Mouse (Mus musculus): ENCODE measurements at regions not wholly inside any gene's neighbourhood (a gene's known extent, or its start where the extent isn't known, plus 50 kb on each side); places are given as distances from the start of the nearest gene placed in this dataset.

DNA sequence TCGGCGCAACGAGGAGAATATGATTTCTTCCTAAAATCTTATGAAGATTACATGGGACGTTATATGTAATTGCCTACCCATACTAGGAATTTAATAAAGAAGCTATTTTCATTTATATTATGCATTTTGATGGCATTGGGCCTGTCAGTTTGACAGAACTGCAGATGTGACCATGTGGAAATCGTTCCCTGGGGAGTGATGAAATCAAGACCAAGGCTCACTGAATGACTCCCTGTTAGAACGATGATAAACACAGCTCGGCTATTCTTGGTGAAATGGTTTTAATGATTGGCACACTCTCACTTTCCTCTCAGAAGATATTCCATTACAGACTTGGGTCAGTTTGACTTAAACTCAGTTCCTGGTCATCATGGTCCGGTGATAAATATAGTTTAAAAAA, 246.4 kb downstream of the Btg1 start:
- no peak for DNase-seq

DNA sequence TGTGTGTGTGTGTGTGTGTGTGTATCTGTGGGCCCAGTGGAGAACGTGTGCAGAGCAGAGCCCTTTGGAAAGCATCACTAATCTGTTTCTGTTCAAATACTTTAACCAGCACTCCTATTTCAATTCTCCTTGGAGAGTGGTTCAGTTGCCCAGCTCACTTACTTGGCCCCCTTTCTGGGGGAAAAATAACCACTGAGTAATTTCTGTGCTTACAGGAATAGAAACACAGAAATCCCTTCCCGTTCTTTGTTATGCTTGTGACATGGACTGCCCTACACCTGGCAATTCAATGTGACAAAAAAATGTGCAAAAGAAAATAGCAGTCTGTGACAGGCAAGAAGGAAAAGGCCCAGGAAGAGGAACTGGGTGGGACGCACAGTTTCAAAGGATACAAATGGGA, 249.7 kb downstream of the Btg1 start:
- no peak for DNase-seq

DNA sequence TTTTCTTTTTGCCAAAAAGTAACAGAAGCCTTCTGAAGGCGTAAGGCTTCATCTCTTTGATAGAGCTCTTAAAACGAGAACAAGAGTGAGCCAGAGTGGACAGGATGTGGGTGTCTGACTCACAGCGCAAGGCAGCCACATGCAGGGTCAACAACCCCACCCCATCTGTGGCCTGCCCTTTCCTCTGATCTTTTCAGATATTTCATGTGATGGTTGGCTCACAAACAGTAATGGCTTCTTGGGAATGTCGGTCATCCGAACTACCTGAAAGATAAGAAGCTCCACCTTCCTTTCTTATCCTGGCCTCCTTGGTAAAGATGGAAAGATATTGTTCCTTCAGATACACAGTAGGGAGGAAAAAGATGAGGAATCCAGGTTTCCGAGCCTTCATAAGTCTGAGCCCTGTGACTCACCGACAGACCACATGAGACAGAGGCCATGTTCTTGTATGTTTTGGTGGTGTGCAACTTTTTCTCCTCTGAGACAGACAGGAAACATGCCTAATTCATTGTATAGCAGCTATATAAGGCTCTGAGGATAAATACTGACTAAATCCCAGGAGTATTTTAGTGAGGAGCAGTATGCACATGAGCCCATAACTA, 254.9 kb downstream of the Btg1 start:
- no peak for DNase-seq

DNA sequence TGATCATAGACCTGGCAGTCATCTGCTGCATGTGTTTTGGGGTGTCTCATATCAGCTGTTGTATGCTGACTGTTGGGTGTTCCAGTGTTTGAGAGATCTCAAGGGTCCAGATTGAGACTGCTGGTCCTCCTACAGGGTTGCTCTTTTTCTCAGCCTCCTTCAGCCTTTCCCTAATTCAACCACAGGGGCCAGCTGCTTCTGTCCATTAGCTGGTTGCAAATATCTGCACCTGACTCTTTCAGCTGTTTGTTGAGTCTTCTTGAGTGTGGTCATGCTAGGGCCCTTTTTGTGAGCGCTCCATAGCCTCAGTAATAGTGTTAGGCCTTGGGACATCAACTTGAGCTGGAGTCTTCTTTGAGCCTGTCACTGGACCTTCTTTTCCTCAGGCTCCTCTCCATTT, 257.8 kb downstream of the Btg1 start:
- DNase-seq, result no peak

- no peak for DNase-seq
Measured at GRCm38 (mm10) chr10:96875676-96876075, 258.9 kb downstream of the Btg1 start.

- no peak for DNase-seq
Measured at GRCm38 (mm10) chr10:96879425-96879824, 262.6 kb downstream of the Btg1 start.

GRCm38 (mm10) chr10:96880771-96881170, 264.0 kb downstream of the Btg1 start:
- no peak for DNase-seq

DNA sequence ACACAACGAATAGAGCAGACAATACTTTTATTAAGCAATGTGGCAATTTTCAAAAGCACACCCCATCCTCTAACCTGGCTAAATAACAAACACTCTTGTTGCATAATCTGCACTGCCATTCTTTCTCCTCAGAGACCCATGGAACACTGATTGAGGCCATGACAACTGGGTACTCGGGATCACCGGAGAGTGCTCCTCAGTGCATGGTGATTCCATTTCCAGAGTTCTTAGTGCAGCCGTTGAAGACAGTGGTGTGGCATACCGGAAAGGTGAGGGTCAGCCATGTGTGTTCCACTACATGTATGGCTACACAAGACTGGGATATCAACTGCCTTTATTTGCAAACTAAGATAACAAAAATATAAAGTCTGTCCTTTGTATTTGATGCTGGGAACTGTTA, 264.4 kb downstream of the Btg1 start:
- DNase-seq, result no peak

DNA sequence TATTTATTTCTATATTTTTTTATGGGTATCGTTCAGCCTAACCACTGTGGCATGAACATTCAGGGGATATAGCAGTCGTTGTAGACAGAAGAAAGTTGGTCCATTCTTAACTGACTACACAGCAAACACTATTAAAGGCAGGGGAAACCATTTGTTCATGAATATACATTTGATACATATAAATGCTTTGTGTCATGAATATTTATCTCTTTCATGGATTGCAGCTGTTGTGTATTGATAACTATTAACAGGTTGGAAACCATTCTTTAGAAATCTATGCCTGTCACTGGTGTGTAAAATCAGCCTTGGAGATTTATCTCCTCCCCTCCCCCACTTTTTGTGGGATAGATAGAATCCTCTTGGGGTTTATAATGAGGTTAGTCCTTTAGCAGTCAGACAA, 264.9 kb downstream of the Btg1 start:
- DNase-seq, result no peak

DNA sequence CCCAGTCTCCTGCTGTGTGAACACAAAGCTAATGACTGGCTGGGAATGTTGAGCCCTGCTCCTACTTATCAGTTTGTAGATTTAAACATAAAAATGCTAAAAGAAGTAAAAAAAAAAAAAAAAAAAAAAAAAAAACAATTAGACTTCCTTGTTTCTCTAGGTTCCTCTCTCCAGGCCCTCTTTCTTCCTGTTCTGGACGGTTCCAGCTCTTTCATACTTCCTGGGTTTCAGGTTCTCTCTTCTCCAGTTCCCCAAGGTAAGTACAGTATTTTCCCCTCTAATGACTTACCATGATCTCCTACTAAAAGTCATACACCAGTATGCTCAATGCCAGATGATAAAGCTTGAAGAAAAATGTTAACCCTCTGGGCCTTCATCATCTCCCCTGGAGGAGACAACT, 284.3 kb downstream of the Btg1 start:
- DNase-seq, result no peak

GRCm38 (mm10) chr10:96905098-96905809, 288.4 kb downstream of the Btg1 start:
- no peak for DNase-seq

- no peak for DNase-seq
Measured at GRCm38 (mm10) chr10:96909661-96910315, 293.0 kb downstream of the Btg1 start.

DNA sequence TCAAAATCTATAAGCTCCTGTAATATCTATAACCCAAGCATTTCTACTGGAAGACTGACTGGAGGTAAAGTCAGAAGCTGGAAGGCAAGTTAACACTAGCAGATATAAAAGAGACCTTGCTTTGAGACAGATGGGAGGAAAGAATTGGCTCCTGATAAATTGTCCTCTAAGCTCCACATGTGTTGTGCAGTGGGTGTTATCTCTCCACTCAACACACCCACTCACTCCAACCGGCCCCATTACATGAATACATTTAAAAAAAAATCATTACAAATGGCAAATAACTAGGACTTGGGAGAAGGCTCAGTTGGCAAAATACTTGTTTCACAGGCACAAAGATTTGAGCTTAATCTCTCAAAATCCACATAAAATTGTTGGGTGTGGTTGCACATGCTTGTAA, 304.4 kb downstream of the Btg1 start:
- no peak for DNase-seq

DNA sequence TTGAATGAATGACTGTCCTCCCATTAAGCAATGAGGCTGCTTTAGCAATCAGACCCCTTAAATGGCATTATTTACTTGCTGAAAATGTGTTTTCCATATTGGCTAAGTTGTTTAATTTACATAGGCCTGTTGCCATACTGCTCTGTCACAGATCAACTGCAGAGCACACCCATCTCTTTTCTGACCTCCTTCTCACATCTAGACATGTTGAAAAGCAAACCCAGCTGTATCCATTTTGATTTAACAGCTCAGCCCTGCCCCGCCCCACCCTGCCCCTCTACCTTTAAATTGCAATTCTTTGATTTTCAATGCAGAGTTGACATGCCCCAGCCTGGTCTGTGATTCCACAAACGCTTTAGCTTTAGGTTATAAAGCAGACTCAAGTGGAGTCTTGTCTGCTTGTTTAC, 307.5 kb downstream of the Btg1 start:
- no peak for DNase-seq

GRCm38 (mm10) chr10:96924722-96925121, 307.9 kb downstream of the Btg1 start:
- DNase-seq, result no peak

GRCm38 (mm10) chr10:96925771-96926170, 309.0 kb downstream of the Btg1 start:
- DNase-seq, result no peak

GRCm38 (mm10) chr10:96934661-96935060, 317.9 kb downstream of the Btg1 start:
- peak; percentile 75 for DNase-seq

GRCm38 (mm10) chr10:96940887-96941518, 324.2 kb downstream of the Btg1 start:
- no peak for DNase-seq

GRCm38 (mm10) chr10:96944229-96944628, 327.4 kb downstream of the Btg1 start:
- no peak for DNase-seq

DNA sequence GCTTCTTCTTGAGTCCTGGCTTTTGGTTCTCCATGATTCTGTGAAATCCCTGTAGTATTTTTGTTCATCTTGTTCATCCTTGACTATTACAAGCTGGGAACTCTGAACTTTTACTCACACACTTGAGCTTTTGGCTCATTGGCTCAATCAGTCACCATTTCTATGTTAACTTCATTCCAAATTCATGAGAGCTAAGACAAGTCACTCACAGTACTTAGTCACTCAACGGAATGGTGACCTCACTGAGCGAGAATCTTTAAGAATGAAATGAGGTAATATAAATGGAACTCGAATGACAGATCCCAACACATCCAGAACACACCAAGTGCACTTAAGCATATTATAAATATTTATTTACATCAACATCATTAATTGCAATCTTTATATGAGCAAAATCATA, 331.2 kb downstream of the Btg1 start:
- no peak for DNase-seq

GRCm38 (mm10) chr10:96948871-96949270, 332.1 kb downstream of the Btg1 start:
- DNase-seq, result no peak

DNA sequence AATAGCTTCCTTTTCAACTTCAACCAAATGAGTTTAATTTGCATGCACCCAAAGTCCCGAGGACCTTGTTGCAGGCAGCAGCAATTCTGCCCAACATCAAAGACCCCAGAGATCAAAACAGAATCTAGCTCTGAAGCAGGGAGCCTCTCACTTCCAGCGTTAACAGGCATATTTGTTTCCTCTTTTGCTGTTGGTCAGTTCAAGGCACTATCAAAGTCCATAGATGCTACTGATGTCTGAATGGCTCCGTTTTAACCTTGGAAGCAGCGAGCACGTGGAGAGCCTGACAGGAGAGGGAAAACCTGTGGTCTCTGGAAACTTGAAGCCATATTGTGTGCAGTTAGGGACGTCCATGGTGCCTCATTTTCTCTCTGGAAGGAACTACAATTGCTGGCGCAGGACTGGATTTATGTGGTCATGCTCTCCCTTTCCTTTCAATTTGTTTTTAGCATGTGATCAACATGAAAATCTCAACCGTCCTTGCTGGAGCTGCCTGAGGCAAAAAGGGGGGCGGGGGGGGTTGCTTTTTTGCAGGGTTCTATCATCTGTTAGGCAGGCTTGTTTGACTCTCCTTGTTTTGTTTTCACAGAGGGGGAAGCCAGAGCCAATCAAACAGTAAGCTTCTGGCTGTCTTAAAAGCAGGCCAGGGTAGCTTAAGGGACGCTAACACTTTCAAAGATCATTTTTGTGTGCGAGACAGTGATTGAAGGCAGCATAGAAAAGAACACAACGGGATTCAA, 338.4 kb downstream of the Btg1 start:
- no peak for DNase-seq

DNA sequence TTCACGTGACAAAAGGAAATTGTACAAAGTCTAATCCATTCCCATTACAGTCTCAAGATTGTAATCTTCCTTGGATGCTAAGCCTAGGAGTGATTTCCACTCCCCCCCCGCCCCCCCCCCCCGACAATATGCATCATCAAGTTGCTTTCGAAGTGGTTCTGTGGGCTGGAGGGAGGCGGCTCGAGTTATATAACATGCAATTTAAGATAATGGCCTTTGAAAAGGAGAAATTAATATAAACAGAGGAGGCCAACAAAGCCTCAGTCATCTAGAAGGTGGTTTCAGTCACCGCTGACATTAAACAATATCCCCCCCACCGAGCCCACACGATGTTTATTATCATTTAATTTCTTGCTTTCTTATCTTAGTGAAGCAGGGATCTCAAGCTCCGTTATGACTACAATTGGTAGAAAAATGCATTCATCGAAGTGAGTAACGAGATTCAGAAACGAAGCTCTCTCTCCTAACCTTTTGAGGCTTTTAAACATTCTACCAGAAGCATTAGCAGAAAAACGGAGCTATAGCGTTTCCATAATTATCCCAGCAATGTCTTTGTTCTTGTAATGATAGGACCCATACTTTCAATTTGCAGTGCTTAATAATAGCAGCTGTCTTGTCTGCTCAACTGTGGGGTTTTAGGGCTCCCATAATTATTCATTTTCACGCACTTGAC, 339.1 kb downstream of the Btg1 start:
- DNase-seq, result no peak

Measured in thymus, postnatal 4 days (tissue).